In genomic region chr2:10864451-10864850, GRCm38 (mm10) we compare ENCODE assay signal across 27 mouse cellular contexts.
DNase-seq lines count a peak whose midpoint lies in the region; ATAC-seq and TF ChIP-seq lines count a peak whose summit lies in the region.
"Had no signal": no experiment of that assay in that cellular context is flagged by ENCODE, and none has a peak within 500 bp of the region (broad histone marks: within the 10 kb centered on the region; RNA-seq: fewer than 3 reads in every experiment).

No protein-coding gene starts in this region.

- 78% methylated on average over 2 of the region's 2 CpGs for WGBS in forebrain, embryonic 13.5 days
- 60% methylated on average over 2 of the region's 2 CpGs for WGBS in forebrain, postnatal 0 days
- 75% methylated on average over 2 of the region's 2 CpGs for WGBS in neural tube, embryonic 13.5 days

- no peaks in the 10 kb centered on the region for H3K36me3 ChIP-seq in forebrain, embryonic 13.5 days (ENCODE audit: poor library complexity, severe bottlenecking)
- H3K36me3 ChIP-seq in forebrain, postnatal 0 days (ENCODE audit: insufficient read depth), result no peaks in the 10 kb centered on the region
- no peaks in the 10 kb centered on the region for H3K36me3 ChIP-seq in neural tube, embryonic 13.5 days
- H3K36me3 ChIP-seq: embryonic facial prominence, embryonic 13.5 days; embryonic facial prominence, embryonic 15.5 days; forebrain, embryonic 10.5 days; forebrain, embryonic 12.5 days; forebrain, embryonic 15.5 days; G1E had no signal

- TF ChIP-seq POLR2A in brain, embryonic 14.5 days (IDR thresholded peaks at IDR 0.05; ENCODE audit: borderline replicate concordance, extremely low read depth, insufficient read depth, insufficient read length, poor library complexity, severe bottlenecking), result no peak

- H3K9ac ChIP-seq in forebrain, embryonic 13.5 days, result no peak overlapping the region
- H3K9ac ChIP-seq in forebrain, postnatal 0 days, result no peak overlapping the region
- H3K9ac ChIP-seq in neural tube, embryonic 13.5 days, result no peak overlapping the region
- H3K9ac ChIP-seq: embryonic facial prominence, embryonic 13.5 days; embryonic facial prominence, embryonic 15.5 days; forebrain, embryonic 12.5 days; forebrain, embryonic 15.5 days had no signal

- H3K4me1 ChIP-seq in forebrain, embryonic 13.5 days, result no peaks in the 10 kb centered on the region
- H3K4me1 ChIP-seq in forebrain, postnatal 0 days (ENCODE audit: insufficient read depth), result no peaks in the 10 kb centered on the region
- H3K4me1 ChIP-seq in neural tube, embryonic 13.5 days (replicated peaks), result no peaks in the 10 kb centered on the region
- H3K4me1 ChIP-seq: forebrain, embryonic 10.5 days; forebrain, embryonic 12.5 days; forebrain, embryonic 15.5 days had no signal

- H3K4me3 ChIP-seq in forebrain, embryonic 13.5 days, result no peak overlapping the region
- no peak overlapping the region for H3K4me3 ChIP-seq in forebrain, postnatal 0 days (ENCODE audit: low read depth, low read length)
- H3K4me3 ChIP-seq in neural tube, embryonic 13.5 days, result no peak overlapping the region
- H3K4me3 ChIP-seq: embryonic facial prominence, embryonic 13.5 days; embryonic facial prominence, embryonic 15.5 days; erythroblast, embryonic 14.5 days; forebrain, embryonic 10.5 days; forebrain, embryonic 12.5 days; forebrain, embryonic 15.5 days had no signal

- no peak overlapping the region for H3K4me2 ChIP-seq in forebrain, embryonic 13.5 days
- no peak overlapping the region for H3K4me2 ChIP-seq in forebrain, postnatal 0 days (ENCODE audit: low read depth)
- no peak overlapping the region for H3K4me2 ChIP-seq in neural tube, embryonic 13.5 days
- H3K4me2 ChIP-seq: embryonic facial prominence, embryonic 13.5 days; embryonic facial prominence, embryonic 15.5 days; forebrain, embryonic 12.5 days; forebrain, embryonic 15.5 days had no signal

- ATAC-seq in forebrain, embryonic 13.5 days, result 0 out of 2 replicates have a peak, but pooled peaks have one; percentile 59
- no peak for ATAC-seq in forebrain, postnatal 0 days
- peak; percentile 87 for ATAC-seq in neural tube, embryonic 13.5 days (ENCODE audit: low read depth)
- ATAC-seq: activated CD4-positive, CD25-positive, alpha-beta regulatory T cell, adult 4 months; CD4-positive, CD25-positive, alpha-beta regulatory T cell, adult 4 months; forebrain, embryonic 15.5 days; Patski had no signal

- no peak for DNase-seq in forebrain, postnatal 0 days
- DNase-seq in neural tube, embryonic 10.5 days (ENCODE audit: extremely low spot score, low spot score), result no peak
- DNase-seq in brain, embryonic 14.5 days (ENCODE audit: low read depth), result peak; percentile 29
- DNase-seq: adrenal gland, adult 8-10 months; adrenal gland, postnatal 14 days; adrenal gland, postnatal 36 days; B cell, adult 2 months; cerebellum, adult 11 months; cerebellum, adult 18-20 months; cerebellum, adult 8-10 months; cerebellum, adult 9-11 months; cerebellum, postnatal 14 days; cerebellum, postnatal 36 days; embryo, embryonic 11 days had no signal

- no peak for TF ChIP-seq CTCF in forebrain, postnatal 0 days (IDR thresholded peaks at IDR 0.05; ENCODE audit: low read depth)
- TF ChIP-seq CTCF in brain, embryonic 14.5 days (IDR thresholded peaks at IDR 0.05; ENCODE audit: borderline replicate concordance, extremely low read depth, insufficient read depth, insufficient read length), result no peak

- H3K27ac ChIP-seq in forebrain, embryonic 13.5 days, result no peak overlapping the region
- no peak overlapping the region for H3K27ac ChIP-seq in forebrain, postnatal 0 days (ENCODE audit: low read depth, low read length)
- no peak overlapping the region for H3K27ac ChIP-seq in neural tube, embryonic 13.5 days (replicated peaks)
- H3K27ac ChIP-seq: embryonic facial prominence, embryonic 13.5 days; embryonic facial prominence, embryonic 15.5 days; forebrain, embryonic 10.5 days; forebrain, embryonic 12.5 days; forebrain, embryonic 15.5 days had no signal

- H3K27me3 ChIP-seq in forebrain, embryonic 13.5 days, result no peaks in the 10 kb centered on the region
- H3K27me3 ChIP-seq in forebrain, postnatal 0 days (ENCODE audit: insufficient read depth, low read length), result no peaks in the 10 kb centered on the region
- no peaks in the 10 kb centered on the region for H3K27me3 ChIP-seq in neural tube, embryonic 13.5 days
- H3K27me3 ChIP-seq: CH12.LX; embryonic facial prominence, embryonic 13.5 days; embryonic facial prominence, embryonic 15.5 days; forebrain, embryonic 12.5 days; forebrain, embryonic 15.5 days; Patski had no signal

- H3K9me3 ChIP-seq in forebrain, embryonic 13.5 days (replicated peaks), result no peaks in the 10 kb centered on the region
- H3K9me3 ChIP-seq in forebrain, postnatal 0 days (ENCODE audit: low read length), result no peaks in the 10 kb centered on the region
- H3K9me3 ChIP-seq in neural tube, embryonic 13.5 days, result no peaks in the 10 kb centered on the region
- H3K9me3 ChIP-seq: embryonic facial prominence, embryonic 13.5 days; embryonic facial prominence, embryonic 15.5 days; forebrain, embryonic 10.5 days; forebrain, embryonic 12.5 days; forebrain, embryonic 15.5 days; G1E had no signal
